Mouse (Mus musculus) C2C12 (cell line): ENCODE measurements around the gene Nrp1. TPM values are rescaled to one million over a fixed set of nuclear protein-coding genes. Genes with fewer than 3 reads are reported as not detected.

Experiments
- H3K27me3 ChIP-seq: one replicate; pipeline ENCODE4 v1.6.1; 2011; ENCODE audit not compliant: control insufficient read depth, insufficient read depth, insufficient read length
- H3K36me3 ChIP-seq: one replicate; pipeline ENCODE4 v1.6.1; 2011; ENCODE audit not compliant: control insufficient read depth, insufficient read depth
- H3K4me3 ChIP-seq: one replicate; pipeline ENCODE4 v1.5.1; 2011; ENCODE audit warnings: mild to moderate bottlenecking, control low read depth; ENCODE audit not compliant: poor library complexity, insufficient read depth, severe bottlenecking
- H3K79me2 ChIP-seq: one replicate; pipeline ENCODE4 v1.6.1; 2011; ENCODE audit not compliant: control insufficient read depth, insufficient read depth
- H3K79me3 ChIP-seq: one replicate; pipeline ENCODE4 v1.6.1; 2011; ENCODE audit warnings: low read depth, control low read depth
- H3ac ChIP-seq: one replicate; pipeline ENCODE3; 2011; ENCODE audit warnings: low read depth; ENCODE audit not compliant: control insufficient read depth, insufficient read length
- CEBPB ChIP-seq: IDR thresholded peaks from one replicate; pipeline ENCODE4 v1.6.1; 2011; ENCODE audit warnings: low read depth, mild to moderate bottlenecking, control low read depth, moderate library complexity
- CTCF ChIP-seq: IDR thresholded peaks from one replicate; pipeline ENCODE4 v1.5.1; 2011; ENCODE audit not compliant: control insufficient read depth, insufficient read depth, insufficient read length
- FOSL1 ChIP-seq: IDR thresholded peaks from one replicate; pipeline ENCODE4 v1.8.0; 2011; ENCODE audit warnings: mild to moderate bottlenecking, low read length; ENCODE audit not compliant: poor library complexity, insufficient read depth, severe bottlenecking
- microRNA-seq: library from miRNA; unstranded; fragments of <30 nt; microRNA quantifications from one replicate; pipeline ENCODE4, GENCODE M21; 2019; ENCODE audit warnings: borderline microRNAs expressed
- polyA plus RNA-seq: library from polyadenylated mRNA; unstranded; fragments of >200 nt; fragmentation: generic; extraction: Trizol; gene quantifications from one replicate; pipeline ENCODE4 v1.2.1, GENCODE M21; 2012; ENCODE audit warnings: missing spikeins

Nrp1 gene
- polyA plus RNA-seq, 1 experiment: 19.1 TPM

GRCm38 (mm10) chr8:128551421-128552139, 193.2 kb downstream of the Nrp1 start:
- Histone ChIP-seq H3K4me3 (no peak overlapping the region), H3K79me2 (no peaks in the 10 kb centered on the region), H3K36me3 (no peaks in the 10 kb centered on the region), H3K27me3 (no peaks in the 10 kb centered on the region), H3ac (no peak overlapping the region), H3K79me3 (no peaks in the 10 kb centered on the region)
- no peak for TF ChIP-seq FOSL1
- TF ChIP-seq CTCF: peak; percentile 28
- no peak for TF ChIP-seq CEBPB

Small RNA genes lying within 50 kb of the gene (microRNA-seq; reads per million reads assigned to microRNA genes)
- 0.40 reads per million, percentile 3 among the genes with 10 or more reads in this experiment for gene Mir1903
